Mouse (Mus musculus): Measurements from ENCODE around the gene Polr1d.

GRCm38 (mm10) chr5:147115631-147116030, 38.8 kb downstream of the Polr1d start:
- TF ChIP-seq CTCF (IDR thresholded peaks at IDR 0.05; ENCODE audit: extremely low read depth, insufficient read length, insufficient replicate concordance, low read depth, low read length) = peak; percentile 36; the same call in 1 of the 2 replicates
- TF ChIP-seq POLR2A (IDR thresholded peaks at IDR 0.05; ENCODE audit: low read depth, low read length) = no peak
